Mouse (Mus musculus): ENCODE measurements around the gene Trim14. TPM values are rescaled to one million over a fixed set of nuclear protein-coding genes. Genes with fewer than 3 reads are reported as not detected.

Gene Trim14
- polyA plus RNA-seq, 1 experiment, result 26.9 TPM

GRCm38 (mm10) chr4:46498511-46498910 lies 37.4 kb downstream of the Trim14 start:
- Histone ChIP-seq H3K36me3 (ENCODE audit: control insufficient read depth, insufficient read depth, low read length) (peaks cover 34% of the 10 kb centered on the region), H3K27me3 (ENCODE audit: control insufficient read depth, insufficient read depth, low read length) (no peaks in the 10 kb centered on the region), H3K4me1 (ENCODE audit: control insufficient read depth, insufficient read depth, insufficient read length) (no peaks in the 10 kb centered on the region), H3K27ac (ENCODE audit: insufficient read depth, low read length) (no peak overlapping the region), H3K4me3 (ENCODE audit: extremely low read depth, insufficient read depth, insufficient read length) (no peak overlapping the region)
- WGBS, result 89% methylated on average over 3 of the region's 3 CpGs
- TF ChIP-seq POLR2A (IDR thresholded peaks at IDR 0.05; ENCODE audit: low read depth, low read length) (no peak), CTCF (IDR thresholded peaks at IDR 0.05; ENCODE audit: extremely low read depth, insufficient read depth, insufficient read length, insufficient replicate concordance) (no peak)
- no peak for DNase-seq (ENCODE audit: low read depth in 1 of 2, low spot score in 2 of 2)

- Histone ChIP-seq H3K36me3 (ENCODE audit: control insufficient read depth, insufficient read depth, low read length) (peaks cover 37% of the 10 kb centered on the region), H3K4me1 (ENCODE audit: control insufficient read depth, insufficient read depth, insufficient read length) (no peaks in the 10 kb centered on the region), H3K27ac (ENCODE audit: insufficient read depth, low read length) (no peak overlapping the region), H3K27me3 (ENCODE audit: control insufficient read depth, insufficient read depth, low read length) (no peaks in the 10 kb centered on the region), H3K4me3 (ENCODE audit: extremely low read depth, insufficient read depth, insufficient read length) (no peak overlapping the region)
- DNase-seq (ENCODE audit: low read depth in 1 of 2, low spot score in 2 of 2), result peak; percentile 73 to 81
- 50% methylated on average over 4 of the region's 4 CpGs for WGBS
- TF ChIP-seq POLR2A (IDR thresholded peaks at IDR 0.05; ENCODE audit: low read depth, low read length) (no peak), CTCF (IDR thresholded peaks at IDR 0.05; ENCODE audit: extremely low read depth, insufficient read depth, insufficient read length, insufficient replicate concordance) (peak; percentile 66; the same call in 1 of the 2 replicates)
Observed at GRCm38 (mm10) chr4:46497286-46497892, 38.6 kb downstream of the Trim14 start.

DNA sequence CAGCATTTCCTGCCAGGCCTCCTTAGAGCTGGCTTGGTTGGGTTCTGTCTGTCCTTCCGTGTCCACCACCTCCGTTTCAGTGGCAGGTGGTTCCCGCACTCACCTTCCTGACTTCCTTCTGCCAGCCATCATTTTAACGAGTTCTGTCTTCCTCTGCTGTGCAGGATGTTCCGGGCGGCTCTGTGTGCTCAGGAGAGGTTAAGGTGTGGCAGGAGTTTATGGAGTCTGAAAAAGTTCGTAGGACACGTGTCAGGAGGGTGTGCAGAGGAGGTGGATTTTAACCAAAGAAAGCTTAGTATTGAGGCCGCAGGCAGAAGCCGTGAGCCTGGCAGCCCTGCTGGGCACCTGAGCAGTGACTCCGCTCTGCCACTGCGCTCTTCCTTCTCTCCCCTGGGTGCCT lies 40.4 kb downstream of the Trim14 start:
- no peaks in the 10 kb centered on the region for H3K27me3 ChIP-seq (ENCODE audit: control insufficient read depth, insufficient read depth, low read length)
- 89% methylated on average over 12 of the region's 12 CpGs for WGBS
- no peak for DNase-seq (ENCODE audit: low read depth in 1 of 2, low spot score in 2 of 2)
- H3K27ac ChIP-seq (ENCODE audit: insufficient read depth, low read length), result no peak overlapping the region
- no peak for TF ChIP-seq CTCF (IDR thresholded peaks at IDR 0.05; ENCODE audit: extremely low read depth, insufficient read depth, insufficient read length, insufficient replicate concordance)
- no peak for TF ChIP-seq POLR2A (IDR thresholded peaks at IDR 0.05; ENCODE audit: low read depth, low read length)
- H3K36me3 ChIP-seq (ENCODE audit: control insufficient read depth, insufficient read depth, low read length), result peaks cover 28% of the 10 kb centered on the region
- H3K4me1 ChIP-seq (ENCODE audit: control insufficient read depth, insufficient read depth, insufficient read length), result no peaks in the 10 kb centered on the region
- no peak overlapping the region for H3K4me3 ChIP-seq (ENCODE audit: extremely low read depth, insufficient read depth, insufficient read length)

- H3K4me3 ChIP-seq (ENCODE audit: extremely low read depth, insufficient read depth, insufficient read length), result no peak overlapping the region
- H3K27me3 ChIP-seq (ENCODE audit: control insufficient read depth, insufficient read depth, low read length), result no peaks in the 10 kb centered on the region
- 99% methylated on average over 6 of the region's 6 CpGs for WGBS
- H3K4me1 ChIP-seq (ENCODE audit: control insufficient read depth, insufficient read depth, insufficient read length), result peaks cover 5% of the 10 kb centered on the region; the same call in 1 of the 2 replicates
- DNase-seq (ENCODE audit: low read depth in 1 of 2, low spot score in 2 of 2), result no peak
- H3K36me3 ChIP-seq (ENCODE audit: control insufficient read depth, insufficient read depth, low read length), result peaks cover 22% of the 10 kb centered on the region
- TF ChIP-seq POLR2A (IDR thresholded peaks at IDR 0.05; ENCODE audit: low read depth, low read length) (no peak), CTCF (IDR thresholded peaks at IDR 0.05; ENCODE audit: extremely low read depth, insufficient read depth, insufficient read length, insufficient replicate concordance) (no peak)
- no peak overlapping the region for H3K27ac ChIP-seq (ENCODE audit: insufficient read depth, low read length)
Observed at GRCm38 (mm10) chr4:46493071-46493470, 42.9 kb downstream of the Trim14 start.

- TF ChIP-seq CTCF (IDR thresholded peaks at IDR 0.05; ENCODE audit: extremely low read depth, insufficient read depth, insufficient read length, insufficient replicate concordance) (no peak), POLR2A (IDR thresholded peaks at IDR 0.05; ENCODE audit: low read depth, low read length) (peak; percentile 58)
- DNase-seq (ENCODE audit: low read depth in 1 of 2, low spot score in 2 of 2), result peak; percentile 86 to 96
- WGBS, result 1% methylated on average over 58 of the region's 58 CpGs
Observed at GRCm38 (mm10) chr4:46489028-46489925, 46.7 kb downstream of the Trim14 start, which contains the start of gene Nans. Nans (plus strand) TSS chr4:46489248.

GRCm38 (mm10) chr4:46487348-46487747 lies 48.6 kb downstream of the Trim14 start:
- 76% methylated on average over 5 of the region's 5 CpGs for WGBS
- Histone ChIP-seq H3K4me1 (ENCODE audit: control insufficient read depth, insufficient read depth, insufficient read length) (peaks cover 16% of the 10 kb centered on the region; the same call in 1 of the 2 replicates), H3K27me3 (ENCODE audit: control insufficient read depth, insufficient read depth, low read length) (no peaks in the 10 kb centered on the region), H3K27ac (ENCODE audit: insufficient read depth, low read length) (no peak overlapping the region), H3K4me3 (ENCODE audit: extremely low read depth, insufficient read depth, insufficient read length) (no peak overlapping the region), H3K36me3 (ENCODE audit: control insufficient read depth, insufficient read depth, low read length) (no peaks in the 10 kb centered on the region)
- no peak for TF ChIP-seq POLR2A (IDR thresholded peaks at IDR 0.05; ENCODE audit: low read depth, low read length)
- TF ChIP-seq CTCF (IDR thresholded peaks at IDR 0.05; ENCODE audit: extremely low read depth, insufficient read depth, insufficient read length, insufficient replicate concordance), result no peak
- no peak for DNase-seq (ENCODE audit: low read depth in 1 of 2, low spot score in 2 of 2)

More at GRCm38 (mm10) chr4:46489028-46489925, 46.7 kb downstream of the Trim14 start, which contains the start of gene Nans:
- Histone ChIP-seq H3K27me3 (ENCODE audit: control insufficient read depth, insufficient read depth, low read length) (no peaks in the 10 kb centered on the region), H3K36me3 (ENCODE audit: control insufficient read depth, insufficient read depth, low read length) (peaks cover 16% of the 10 kb centered on the region), H3K4me1 (ENCODE audit: control insufficient read depth, insufficient read depth, insufficient read length) (peaks cover 16% of the 10 kb centered on the region; the same call in 1 of the 2 replicates), H3K27ac (ENCODE audit: insufficient read depth, low read length) (peak within 1 kb of the TSS; percentile 50), H3K4me3 (ENCODE audit: extremely low read depth, insufficient read depth, insufficient read length) (peak within 1 kb of the TSS; percentile 80)

All from spleen, adult 2 months (tissue).